Mouse (Mus musculus): ENCODE measurements at regions not wholly inside any gene's neighbourhood (a gene's known extent, or its start where the extent isn't known, plus 50 kb on each side); places are given as distances from the start of the nearest gene placed in this dataset.

- Histone ChIP-seq H3K9me3 (ENCODE audit: control insufficient read depth, low read length) (no peaks in the 10 kb centered on the region), H3K27me3 (ENCODE audit: control insufficient read depth, insufficient read depth, low read length) (no peaks in the 10 kb centered on the region; the same call in 1 of the 2 replicates), H3K4me3 (replicated peaks; ENCODE audit: low read depth, low read length) (no peak overlapping the region), H3K9ac (replicated peaks; ENCODE audit: low read length) (no peak overlapping the region), H3K36me3 (ENCODE audit: control insufficient read depth, insufficient read depth, low read length) (no peaks in the 10 kb centered on the region), H3K27ac (replicated peaks; ENCODE audit: low read depth, low read length) (no peak overlapping the region), H3K4me2 (ENCODE audit: low read length) (no peak overlapping the region), H3K4me1 (ENCODE audit: control insufficient read depth, insufficient read depth, low read length) (no peaks in the 10 kb centered on the region)
- ATAC-seq (ENCODE audit: low FRiP score, low TSS enrichment) = no peak
- 97% methylated on average over 1 of the region's 1 CpGs for WGBS
- peak; percentile 31 for DNase-seq
These were observed 125.5 kb downstream of the Tsen15 start for GRCm38 (mm10) chr1:152260950-152261349.

- 25% methylated on average over 12 of the region's 12 CpGs for WGBS
- H3K27me3 ChIP-seq (ENCODE audit: control insufficient read depth, insufficient read depth, low read length) = no peaks in the 10 kb centered on the region; the same call in 1 of the 2 replicates
- ATAC-seq (ENCODE audit: low FRiP score, low TSS enrichment) (no peak), DNase-seq (peak; percentile 28)
- H3K4me3 ChIP-seq (replicated peaks; ENCODE audit: low read depth, low read length) = no peak overlapping the region
- no peak overlapping the region for H3K4me2 ChIP-seq (ENCODE audit: low read length)
- H3K9me3 ChIP-seq (ENCODE audit: control insufficient read depth, low read length) = no peaks in the 10 kb centered on the region
- H3K9ac ChIP-seq (replicated peaks; ENCODE audit: low read length) = 0 out of 2 replicates have a peak overlapping the region, but pooled peaks have one; percentile 1
- peaks cover 1% of the 10 kb centered on the region; the same call in 1 of the 2 replicates for H3K4me1 ChIP-seq (ENCODE audit: control insufficient read depth, insufficient read depth, low read length)
- no peak overlapping the region for H3K27ac ChIP-seq (replicated peaks; ENCODE audit: low read depth, low read length)
- no peaks in the 10 kb centered on the region for H3K36me3 ChIP-seq (ENCODE audit: control insufficient read depth, insufficient read depth, low read length)
These were observed 128.2 kb downstream of the Tsen15 start for GRCm38 (mm10) chr1:152258258-152258657.

GRCm38 (mm10) chr1:152253906-152254305, 132.6 kb downstream of the Tsen15 start:
- no peak overlapping the region for H3K4me3 ChIP-seq (replicated peaks; ENCODE audit: low read depth, low read length)
- WGBS = 91% methylated on average over 4 of the region's 4 CpGs
- DNase-seq (no peak), ATAC-seq (ENCODE audit: low FRiP score, low TSS enrichment) (no peak)
- H3K4me2 ChIP-seq (ENCODE audit: low read length) = no peak overlapping the region
- H3K27me3 ChIP-seq (ENCODE audit: control insufficient read depth, insufficient read depth, low read length) = no peaks in the 10 kb centered on the region
- no peak overlapping the region for H3K9ac ChIP-seq (replicated peaks; ENCODE audit: low read length)
- no peak overlapping the region for H3K27ac ChIP-seq (replicated peaks; ENCODE audit: low read depth, low read length)
- H3K9me3 ChIP-seq (ENCODE audit: control insufficient read depth, low read length) = no peaks in the 10 kb centered on the region
- H3K4me1 ChIP-seq (ENCODE audit: control insufficient read depth, insufficient read depth, low read length) = peaks cover 5% of the 10 kb centered on the region; the same call in 1 of the 2 replicates
- H3K36me3 ChIP-seq (ENCODE audit: control insufficient read depth, insufficient read depth, low read length) = no peaks in the 10 kb centered on the region

GRCm38 (mm10) chr1:152253486-152253885, 133.0 kb downstream of the Tsen15 start:
- H3K4me1 ChIP-seq (ENCODE audit: control insufficient read depth, insufficient read depth, low read length) = peaks cover 5% of the 10 kb centered on the region; the same call in 1 of the 2 replicates
- DNase-seq = no peak
- H3K36me3 ChIP-seq (ENCODE audit: control insufficient read depth, insufficient read depth, low read length) = no peaks in the 10 kb centered on the region
- WGBS = 77% methylated on average over 4 of the region's 4 CpGs
- H3K4me3 ChIP-seq (replicated peaks; ENCODE audit: low read depth, low read length) = no peak overlapping the region
- no peak for ATAC-seq (ENCODE audit: low FRiP score, low TSS enrichment)
- no peaks in the 10 kb centered on the region for H3K9me3 ChIP-seq (ENCODE audit: control insufficient read depth, low read length)
- H3K27me3 ChIP-seq (ENCODE audit: control insufficient read depth, insufficient read depth, low read length) = no peaks in the 10 kb centered on the region
- H3K4me2 ChIP-seq (ENCODE audit: low read length) = no peak overlapping the region
- no peak overlapping the region for H3K9ac ChIP-seq (replicated peaks; ENCODE audit: low read length)
- no peak overlapping the region for H3K27ac ChIP-seq (replicated peaks; ENCODE audit: low read depth, low read length)

GRCm38 (mm10) chr1:152252658-152253267, 133.7 kb downstream of the Tsen15 start:
- Histone ChIP-seq H3K36me3 (ENCODE audit: control insufficient read depth, insufficient read depth, low read length) (no peaks in the 10 kb centered on the region), H3K4me2 (ENCODE audit: low read length) (no peak overlapping the region), H3K27me3 (ENCODE audit: control insufficient read depth, insufficient read depth, low read length) (no peaks in the 10 kb centered on the region), H3K27ac (replicated peaks; ENCODE audit: low read depth, low read length) (no peak overlapping the region), H3K4me1 (ENCODE audit: control insufficient read depth, insufficient read depth, low read length) (peaks cover 5% of the 10 kb centered on the region; the same call in 1 of the 2 replicates), H3K4me3 (replicated peaks; ENCODE audit: low read depth, low read length) (no peak overlapping the region), H3K9me3 (ENCODE audit: control insufficient read depth, low read length) (no peaks in the 10 kb centered on the region), H3K9ac (replicated peaks; ENCODE audit: low read length) (no peak overlapping the region)
- ATAC-seq (ENCODE audit: low FRiP score, low TSS enrichment) (no peak; the same call in 1 of the 2 replicates), DNase-seq (peak; percentile 52)
- 35% methylated on average over 9 of the region's 9 CpGs for WGBS

- Histone ChIP-seq H3K4me3 (replicated peaks; ENCODE audit: low read depth, low read length) (no peak overlapping the region), H3K4me2 (ENCODE audit: low read length) (no peak overlapping the region), H3K27ac (replicated peaks; ENCODE audit: low read depth, low read length) (no peak overlapping the region), H3K9ac (replicated peaks; ENCODE audit: low read length) (no peak overlapping the region), H3K36me3 (ENCODE audit: control insufficient read depth, insufficient read depth, low read length) (no peaks in the 10 kb centered on the region), H3K9me3 (ENCODE audit: control insufficient read depth, low read length) (no peaks in the 10 kb centered on the region), H3K4me1 (ENCODE audit: control insufficient read depth, insufficient read depth, low read length) (no peaks in the 10 kb centered on the region), H3K27me3 (ENCODE audit: control insufficient read depth, insufficient read depth, low read length) (no peaks in the 10 kb centered on the region)
- ATAC-seq (ENCODE audit: low FRiP score, low TSS enrichment) (no peak), DNase-seq (no peak)
- 97% methylated on average over 9 of the region's 9 CpGs for WGBS
These were observed 145.5 kb downstream of the Tsen15 start for GRCm38 (mm10) chr1:152241026-152241425.

GRCm38 (mm10) chr1:152239376-152239775, 147.1 kb downstream of the Tsen15 start:
- DNase-seq (no peak), ATAC-seq (ENCODE audit: low FRiP score, low TSS enrichment) (no peak)
- no peak overlapping the region for H3K4me3 ChIP-seq (replicated peaks; ENCODE audit: low read depth, low read length)
- H3K27me3 ChIP-seq (ENCODE audit: control insufficient read depth, insufficient read depth, low read length) = no peaks in the 10 kb centered on the region
- H3K4me2 ChIP-seq (ENCODE audit: low read length) = no peak overlapping the region
- no peak overlapping the region for H3K9ac ChIP-seq (replicated peaks; ENCODE audit: low read length)
- H3K27ac ChIP-seq (replicated peaks; ENCODE audit: low read depth, low read length) = no peak overlapping the region
- H3K9me3 ChIP-seq (ENCODE audit: control insufficient read depth, low read length) = no peaks in the 10 kb centered on the region
- no peaks in the 10 kb centered on the region for H3K36me3 ChIP-seq (ENCODE audit: control insufficient read depth, insufficient read depth, low read length)
- H3K4me1 ChIP-seq (ENCODE audit: control insufficient read depth, insufficient read depth, low read length) = 0 out of 2 replicates have a peak, but pooled peaks cover 6% of the 10 kb centered on the region
- WGBS = 58% methylated on average over 6 of the region's 6 CpGs

- WGBS = 53% methylated on average over 4 of the region's 4 CpGs
- Histone ChIP-seq H3K4me1 (ENCODE audit: control insufficient read depth, insufficient read depth, low read length) (0 out of 2 replicates have a peak, but pooled peaks cover 6% of the 10 kb centered on the region), H3K36me3 (ENCODE audit: control insufficient read depth, insufficient read depth, low read length) (no peaks in the 10 kb centered on the region), H3K9ac (replicated peaks; ENCODE audit: low read length) (no peak overlapping the region), H3K27me3 (ENCODE audit: control insufficient read depth, insufficient read depth, low read length) (no peaks in the 10 kb centered on the region), H3K4me3 (replicated peaks; ENCODE audit: low read depth, low read length) (no peak overlapping the region), H3K4me2 (ENCODE audit: low read length) (no peak overlapping the region), H3K9me3 (ENCODE audit: control insufficient read depth, low read length) (no peaks in the 10 kb centered on the region), H3K27ac (replicated peaks; ENCODE audit: low read depth, low read length) (no peak overlapping the region)
- peak; percentile 42 for DNase-seq
- ATAC-seq (ENCODE audit: low FRiP score, low TSS enrichment) = no peak
These were observed 145.4 kb upstream of the 1700025G04Rik start for GRCm38 (mm10) chr1:152235212-152235792.

GRCm38 (mm10) chr1:152234716-152235115, 144.8 kb upstream of the 1700025G04Rik start:
- DNase-seq (no peak), ATAC-seq (ENCODE audit: low FRiP score, low TSS enrichment) (no peak)
- H3K27ac ChIP-seq (replicated peaks; ENCODE audit: low read depth, low read length) = no peak overlapping the region
- H3K9me3 ChIP-seq (ENCODE audit: control insufficient read depth, low read length) = no peaks in the 10 kb centered on the region
- no peak overlapping the region for H3K4me2 ChIP-seq (ENCODE audit: low read length)
- WGBS = 95% methylated on average over 2 of the region's 2 CpGs
- H3K4me3 ChIP-seq (replicated peaks; ENCODE audit: low read depth, low read length) = no peak overlapping the region
- no peaks in the 10 kb centered on the region for H3K36me3 ChIP-seq (ENCODE audit: control insufficient read depth, insufficient read depth, low read length)
- H3K27me3 ChIP-seq (ENCODE audit: control insufficient read depth, insufficient read depth, low read length) = no peaks in the 10 kb centered on the region
- 0 out of 2 replicates have a peak, but pooled peaks cover 6% of the 10 kb centered on the region for H3K4me1 ChIP-seq (ENCODE audit: control insufficient read depth, insufficient read depth, low read length)
- no peak overlapping the region for H3K9ac ChIP-seq (replicated peaks; ENCODE audit: low read length)
